Mouse (Mus musculus) mesoderm, embryonic 11.5 days (tissue): ENCODE measurements around the gene Kiss1.
"Not testable (repeated sequence)": the region's sequence is repeated elsewhere in the genome, so short reads cannot be mapped to it uniquely, and the experiment has no call there.

Source experiments
- DNase-seq: peaks from one replicate; pipeline ENCODE4 v3.0.0-alpha.2; 2012; ENCODE audit warnings: low read depth, low spot score

Gene Kiss1

DNA sequence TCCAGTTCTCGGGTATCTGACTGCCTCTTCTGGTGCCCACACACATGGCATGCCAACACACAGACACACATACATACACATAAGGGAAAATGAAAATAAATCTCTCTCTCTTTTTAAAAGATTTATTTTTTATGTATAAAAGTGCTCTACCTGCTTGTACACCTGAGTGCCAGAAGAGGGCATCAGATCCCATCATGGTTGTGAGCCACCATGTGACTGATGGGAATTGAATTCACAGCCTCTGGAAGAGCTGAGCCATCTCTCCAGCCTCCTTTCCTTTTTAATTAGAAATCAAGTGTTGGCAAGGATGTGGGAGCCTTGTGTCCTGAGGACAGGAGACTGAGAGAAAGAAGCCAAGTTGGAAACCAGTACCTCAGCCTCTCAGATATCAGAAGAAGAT lies 4.5 kb upstream of the Kiss1 start:
- DNase-seq, result no peak

DNA sequence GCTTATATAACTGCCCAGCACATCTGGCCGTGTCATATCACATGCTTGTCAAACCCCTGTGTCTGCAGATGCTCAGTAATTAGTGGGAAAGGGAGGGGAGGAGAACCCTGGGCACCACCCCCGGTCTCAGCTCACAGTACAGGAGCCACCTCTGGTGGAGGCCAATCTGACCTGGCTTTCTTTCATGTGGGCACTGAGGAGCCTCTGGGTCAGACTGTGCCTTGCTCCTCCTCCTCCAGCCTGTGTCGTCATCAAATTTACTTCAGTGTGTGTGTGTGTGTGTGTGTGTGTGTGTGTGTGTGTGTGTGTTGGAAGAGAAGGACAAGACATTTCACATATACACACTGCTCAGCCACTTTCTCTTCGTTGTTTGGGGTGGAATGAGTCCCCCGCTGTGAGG lies 1.7 kb downstream of the Kiss1 start:
- no peak for DNase-seq

GRCm38 (mm10) chr1:133325951-133326350 lies 4.3 kb downstream of the Kiss1 start:
- DNase-seq, result no peak

- DNase-seq, result no peak
These were observed 5.4 kb downstream of the Kiss1 start for GRCm38 (mm10) chr1:133327094-133327493.

DNA sequence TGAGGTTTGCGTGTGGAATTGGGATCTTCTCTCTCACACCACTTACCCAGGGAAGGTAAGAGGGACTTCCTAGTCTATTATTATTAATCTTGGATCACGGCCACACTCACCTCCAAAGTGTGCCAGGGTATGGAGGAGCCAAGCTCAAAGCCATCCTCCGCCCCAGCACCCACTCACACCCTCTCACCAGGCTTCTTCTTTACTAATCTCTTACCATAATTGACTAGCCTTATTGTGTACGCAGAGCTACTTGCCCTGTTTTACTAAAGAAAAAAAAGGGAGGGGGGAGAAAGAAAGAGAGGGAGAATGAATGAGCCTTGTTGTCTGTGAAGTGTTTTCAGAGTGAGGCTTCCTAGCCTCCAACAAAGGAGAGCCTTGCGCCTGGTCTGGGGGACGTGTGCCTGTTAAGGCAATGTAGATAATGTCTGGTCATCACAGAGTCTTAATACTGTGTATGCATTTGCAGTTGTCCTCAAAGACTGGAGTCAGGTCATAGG lies 6.7 kb downstream of the Kiss1 start:
- no peak for DNase-seq

GRCm38 (mm10) chr1:133328896-133329637 lies 7.4 kb downstream of the Kiss1 start:
- DNase-seq, result peak; percentile 25

DNA sequence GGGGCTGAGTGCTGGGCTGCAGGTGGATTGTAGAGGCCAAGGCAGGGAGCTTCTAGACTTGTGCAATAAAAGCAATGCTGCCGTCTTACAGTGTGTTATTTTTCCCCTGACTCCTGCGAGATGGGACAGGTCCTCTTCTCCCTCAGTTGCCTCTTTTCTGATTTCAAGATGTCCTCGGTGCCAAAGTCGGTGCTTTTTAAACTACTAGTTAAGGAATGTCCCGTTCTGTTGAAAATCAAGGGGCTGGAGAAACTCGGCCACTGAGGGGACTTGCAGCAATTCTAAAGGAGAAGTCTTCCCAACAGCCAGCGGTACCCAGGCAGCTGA lies 7.9 kb downstream of the Kiss1 start:
- DNase-seq, result no peak

DNA sequence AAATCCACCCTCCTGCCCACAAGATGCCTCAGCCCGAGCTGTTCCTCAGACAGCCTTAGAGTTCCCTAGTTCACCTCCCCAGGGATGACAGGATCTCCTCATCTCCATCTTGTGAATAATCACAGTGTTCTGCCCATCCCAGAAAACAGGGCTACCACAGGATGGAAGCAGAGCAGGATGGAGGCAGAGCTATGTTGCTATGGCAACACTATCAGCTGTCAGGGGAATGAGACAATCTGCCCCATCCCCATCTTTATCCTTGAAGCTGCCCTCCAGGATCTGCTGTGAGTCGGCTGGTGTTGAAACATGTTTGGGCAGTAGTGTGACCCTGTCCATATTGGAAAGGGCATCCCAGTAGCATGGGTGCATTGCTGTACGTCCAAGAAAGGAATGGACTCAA lies 9.5 kb downstream of the Kiss1 start:
- DNase-seq, result no peak

DNA sequence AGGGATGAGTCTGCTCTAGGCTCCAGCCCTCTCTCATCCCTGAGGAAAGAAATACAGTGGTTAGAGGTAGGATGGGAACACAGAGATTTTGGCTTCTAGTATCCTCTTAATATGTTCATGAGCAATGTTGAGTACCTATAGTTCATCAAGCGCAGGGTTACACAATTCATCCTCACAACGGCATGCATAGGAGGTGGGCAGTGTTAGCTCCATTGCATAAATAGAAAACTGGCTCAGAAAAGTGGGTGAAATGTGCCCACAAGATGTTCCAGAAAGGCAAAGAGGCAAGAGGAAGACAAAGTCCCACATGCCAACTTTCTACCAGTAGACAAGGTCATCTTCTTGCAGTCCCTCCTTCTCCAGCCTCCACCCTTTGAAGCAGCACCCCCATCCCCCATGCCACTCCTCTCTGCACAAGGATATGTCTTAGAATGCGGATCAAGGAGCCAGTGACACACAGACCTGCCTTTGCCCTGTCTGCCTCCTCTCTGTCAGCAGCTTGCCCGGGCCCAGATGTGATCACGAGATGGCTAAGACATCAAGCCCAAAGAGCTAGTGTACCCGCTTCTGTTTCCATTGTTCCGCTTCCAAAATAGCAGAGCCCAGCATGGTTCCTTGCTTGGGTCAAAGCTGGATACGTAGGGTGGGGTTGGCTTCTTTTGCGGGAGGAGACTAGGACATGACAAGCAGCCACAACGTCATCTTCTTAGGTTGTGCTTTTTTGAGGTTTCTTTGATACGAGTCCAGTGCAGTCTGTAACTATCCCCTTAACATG lies 11.2 kb downstream of the Kiss1 start:
- no peak for DNase-seq

DNA sequence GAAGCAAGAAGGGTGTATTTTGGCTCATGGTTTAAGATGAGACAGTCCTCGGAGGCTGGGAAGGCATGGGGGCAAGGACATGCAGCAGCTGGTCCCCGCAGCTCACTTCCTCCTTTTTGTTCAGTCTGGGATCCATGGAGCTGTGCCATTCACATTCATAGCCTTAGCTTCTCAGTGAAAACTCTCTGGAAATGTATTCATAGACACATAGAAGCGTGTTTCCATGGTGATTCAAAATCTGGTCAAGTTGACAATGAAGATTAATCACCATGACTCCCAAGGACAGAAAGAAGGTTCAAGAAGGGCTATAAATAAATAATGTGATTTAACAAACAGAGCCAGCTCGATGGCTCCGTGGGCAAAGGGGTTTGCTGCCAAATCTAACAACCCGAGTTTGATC lies 12.3 kb downstream of the Kiss1 start:
- DNase-seq, result no peak

- DNase-seq, result not testable (repeated sequence)
These were observed 18.7 kb downstream of the Kiss1 start for GRCm38 (mm10) chr1:133340403-133340802.

GRCm38 (mm10) chr1:133344357-133344756 lies 22.7 kb downstream of the Kiss1 start:
- DNase-seq, result no peak

GRCm38 (mm10) chr1:133346531-133346930 lies 24.9 kb downstream of the Kiss1 start:
- DNase-seq, result no peak

- no peak for DNase-seq
These were observed 25.6 kb downstream of the Kiss1 start for GRCm38 (mm10) chr1:133347226-133347625.

DNA sequence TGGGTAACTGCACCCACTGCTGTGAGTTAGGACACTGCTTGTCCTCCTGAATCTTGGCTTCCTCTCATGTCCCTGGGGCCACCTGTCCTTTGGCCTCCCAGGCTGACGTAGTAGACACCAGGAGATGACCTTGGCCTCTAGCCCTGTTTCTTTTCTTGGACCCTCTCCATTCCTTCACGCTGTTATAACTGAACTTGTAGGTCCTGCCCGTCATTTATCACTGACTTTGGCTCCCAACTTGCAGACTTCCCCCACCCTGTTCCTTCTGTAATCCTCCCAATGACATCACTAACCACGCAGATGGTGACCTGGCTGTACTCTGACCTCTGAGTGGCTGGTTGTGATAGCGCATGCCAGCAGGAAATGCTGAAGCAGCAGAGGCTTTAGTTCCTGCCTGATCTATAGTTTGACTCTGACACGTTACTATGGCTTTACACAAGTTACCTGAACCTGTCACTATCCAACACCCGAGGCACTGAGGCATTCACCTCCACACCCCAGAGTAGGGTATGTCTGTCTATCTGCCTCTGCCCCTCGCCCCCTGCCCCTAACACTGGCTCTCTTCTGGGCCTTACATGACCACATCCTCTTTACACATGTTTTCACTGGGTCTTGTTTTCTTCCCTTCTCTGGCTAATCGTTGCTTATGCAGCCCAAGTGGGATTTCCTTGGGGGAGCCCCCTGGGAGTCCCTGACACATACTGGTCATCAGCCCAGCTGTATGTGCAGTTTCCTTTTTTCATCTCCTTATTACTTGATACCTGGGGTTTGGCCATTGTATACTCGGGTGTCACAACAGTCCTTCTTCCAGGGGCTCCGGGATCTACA lies 26.2 kb downstream of the Kiss1 start:
- no peak for DNase-seq

GRCm38 (mm10) chr1:133350210-133350609 lies 28.5 kb downstream of the Kiss1 start, which contains the start of gene Ren1:
Gene Ren1 (plus strand): TSS chr1:133350510.
- no peak for DNase-seq

DNA sequence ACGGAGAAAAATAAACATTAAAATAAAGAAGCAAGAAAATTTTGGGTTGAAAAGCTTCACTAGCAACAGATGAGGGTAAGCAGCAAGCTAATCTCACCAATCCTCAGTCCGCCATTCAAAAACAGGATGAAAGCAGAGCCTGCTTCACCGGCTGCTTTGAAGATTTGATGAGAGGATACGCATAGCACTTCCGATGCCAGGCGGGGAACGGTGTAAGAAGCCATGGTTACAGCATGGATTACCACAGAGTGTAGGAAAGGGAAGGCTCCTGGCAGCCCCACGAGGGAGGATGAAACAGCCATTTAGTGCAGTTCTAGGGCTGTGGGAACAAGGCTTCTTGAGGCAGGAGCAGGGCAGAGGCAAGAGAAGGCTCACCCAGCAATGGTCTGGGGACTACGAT lies 30.1 kb downstream of the Kiss1 start:
- DNase-seq, result no peak

GRCm38 (mm10) chr1:133353371-133353809 lies 31.7 kb downstream of the Kiss1 start:
- peak; percentile 83 for DNase-seq

DNA sequence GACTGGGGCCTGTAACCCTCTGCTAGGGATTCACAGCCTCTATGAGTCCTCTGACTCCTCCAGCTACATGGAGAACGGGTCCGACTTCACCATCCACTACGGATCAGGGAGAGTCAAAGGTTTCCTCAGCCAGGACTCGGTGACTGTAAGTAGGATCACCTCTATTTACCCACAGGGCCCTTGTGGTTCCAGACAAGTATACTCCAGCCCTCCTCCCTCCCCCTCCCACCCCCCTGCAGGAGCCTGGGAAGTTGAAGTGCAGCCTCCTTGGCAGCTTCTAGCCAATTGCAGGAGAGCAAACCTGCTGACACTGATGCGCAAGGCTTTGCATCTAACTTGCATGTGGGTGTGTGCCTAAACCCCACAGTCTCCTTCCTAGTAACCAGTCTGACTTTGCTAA lies 33.8 kb downstream of the Kiss1 start:
- DNase-seq, result no peak

GRCm38 (mm10) chr1:133355912-133356311 lies 34.2 kb downstream of the Kiss1 start:
- no peak for DNase-seq

GRCm38 (mm10) chr1:133356330-133356729 lies 34.7 kb downstream of the Kiss1 start:
- no peak for DNase-seq

GRCm38 (mm10) chr1:133361006-133361405 lies 39.3 kb downstream of the Kiss1 start:
- DNase-seq, result no peak
